Mouse (Mus musculus) layer of hippocampus, postnatal 25 days (tissue): ENCODE results near the gene Mansc1. TPM values are rescaled to one million over a fixed set of nuclear protein-coding genes. Genes with fewer than 3 reads are reported as not detected.

Experiments used
- DNase-seq, 2 experiments: peaks; one replicate each; pipeline ENCODE4 v3.0.0; 2022; ENCODE audit warnings: mixed read lengths in 2 of 2, low spot score in 1 of 2; ENCODE audit errors: extremely low spot score in 1 of 2
- total RNA-seq, 2 experiments: library from RNA; stranded (reverse); gene quantifications; 2 replicates each; pipeline ENCODE4 v1.2.3; 2021

Gene Mansc1
- total RNA-seq, 2 experiments from 2014 or later, result 6.9 to 7.9 TPM

DNA sequence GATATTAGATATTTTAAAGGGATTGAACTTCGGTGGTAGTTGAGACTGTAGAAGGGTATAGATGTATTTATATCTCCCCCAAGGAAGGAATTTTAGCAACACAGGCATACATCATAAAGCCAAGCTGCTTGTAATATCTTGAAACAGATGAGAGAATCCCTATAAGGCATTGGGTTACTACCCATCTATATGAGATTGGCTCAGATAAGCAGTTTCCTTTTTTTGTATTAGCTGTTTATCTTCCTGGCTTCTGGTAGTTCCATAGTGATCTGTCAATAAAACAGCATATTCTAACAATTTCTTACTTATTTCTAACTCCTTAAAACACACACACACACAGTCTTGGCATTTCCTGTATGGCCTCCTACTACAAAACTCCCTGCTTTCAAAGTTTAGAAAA is 7.6 kb upstream of the Mansc1 start:
- no peak for DNase-seq

DNA sequence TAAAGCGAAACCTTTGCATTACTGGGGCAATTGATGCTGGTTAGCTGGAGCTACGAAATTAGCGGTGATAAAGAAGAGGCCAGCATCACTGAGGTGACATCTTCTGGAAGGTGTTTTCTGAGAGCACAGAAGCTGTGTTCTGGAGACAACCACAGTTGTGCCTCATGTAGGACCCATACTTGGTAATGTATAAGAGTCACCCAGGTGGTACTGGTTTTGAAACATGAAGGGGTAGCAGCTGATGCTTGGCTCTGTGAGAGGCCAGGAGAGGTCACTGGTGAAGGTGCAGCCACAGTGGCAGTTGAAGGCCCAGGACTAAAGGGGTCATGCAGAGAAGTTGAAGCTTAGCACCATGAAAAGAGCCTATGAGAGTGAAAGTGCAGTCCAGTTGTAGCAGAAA is 6.9 kb upstream of the Mansc1 start, which contains the start of gene Borcs5:
TSS of gene Borcs5 (plus strand) at position 301 of the 400 bp plus-strand sequence.
- no peak for DNase-seq

DNA sequence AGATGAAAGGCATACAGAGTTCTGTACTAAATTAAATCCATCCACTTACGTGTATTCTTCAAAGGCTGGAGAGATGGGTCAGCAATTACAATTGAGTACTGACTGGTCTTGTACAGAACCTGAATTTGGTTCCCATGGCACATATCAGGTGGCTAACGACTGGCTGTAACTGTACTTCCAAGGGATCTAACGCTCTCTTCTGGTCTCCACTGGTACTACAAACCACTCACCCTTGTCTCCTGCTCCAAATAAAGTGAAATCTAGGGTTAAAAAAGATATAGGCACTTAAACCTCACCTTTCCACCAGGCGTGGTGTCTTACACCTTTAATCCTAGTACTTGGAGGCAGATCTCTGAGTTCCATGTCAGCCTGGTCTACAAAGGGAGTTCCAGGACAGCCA is 4.2 kb upstream of the Mansc1 start:
- no peak for DNase-seq

DNA sequence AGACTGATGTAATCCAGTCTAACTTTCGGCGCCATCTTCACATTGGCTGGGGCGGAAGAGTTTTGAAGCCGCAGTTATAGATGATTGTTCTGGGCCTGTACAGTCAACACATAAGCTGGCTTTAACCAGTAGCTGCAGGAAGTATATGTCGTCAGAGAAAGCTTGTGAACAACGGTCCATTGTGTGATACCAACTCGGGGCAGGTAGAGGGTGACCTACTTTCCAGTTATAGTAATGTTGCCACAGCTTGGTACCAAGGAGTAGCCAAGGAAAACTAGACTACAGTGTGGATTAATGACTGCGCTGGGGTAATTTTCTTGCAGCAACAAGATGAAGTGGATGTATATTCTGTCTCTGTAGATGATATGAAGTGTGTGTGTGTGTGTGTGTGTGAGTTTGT is 1.3 kb upstream of the Mansc1 start:
- no peak for DNase-seq

DNA sequence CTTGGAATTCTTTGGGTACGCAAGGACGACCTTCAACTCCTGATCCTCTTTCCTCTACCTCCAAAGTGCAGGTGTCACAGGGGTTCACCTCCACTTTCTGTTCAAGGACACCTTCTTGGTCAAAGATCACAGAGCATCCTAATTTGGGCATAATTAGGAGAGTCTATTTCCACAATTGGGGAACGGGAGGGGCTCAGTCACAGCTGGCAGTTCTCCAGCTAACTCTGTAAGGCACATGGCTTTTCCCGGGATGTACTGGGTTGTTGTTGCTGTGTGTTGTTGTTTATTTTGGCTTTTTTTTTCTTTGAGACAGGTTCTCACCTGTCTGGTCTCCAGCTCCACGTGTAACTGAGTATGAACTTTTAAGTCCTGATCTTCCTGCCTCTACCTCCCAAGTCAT is 468 bp upstream of the Mansc1 start:
- DNase-seq, result no peak

DNA sequence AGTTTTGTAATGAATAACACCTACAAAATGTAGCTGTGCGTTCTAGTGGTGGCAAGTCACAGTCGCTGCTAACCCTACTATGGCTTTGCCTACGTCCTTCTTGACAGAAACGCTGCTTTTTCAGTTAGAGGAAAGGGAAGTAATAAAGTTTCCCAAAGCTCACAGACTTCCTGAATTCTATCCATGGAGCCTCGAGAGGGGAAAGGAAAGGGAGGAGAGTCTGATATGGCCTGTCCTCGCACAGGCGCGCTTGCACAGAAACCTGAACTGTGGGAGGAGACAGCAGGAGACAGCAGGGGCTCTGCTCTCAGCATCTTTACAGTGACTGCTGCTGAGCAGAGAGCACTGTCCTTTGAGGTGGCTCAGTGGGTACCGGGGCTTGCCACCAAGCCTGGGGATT is 1.8 kb downstream of the Mansc1 start:
- DNase-seq, result no peak

DNA sequence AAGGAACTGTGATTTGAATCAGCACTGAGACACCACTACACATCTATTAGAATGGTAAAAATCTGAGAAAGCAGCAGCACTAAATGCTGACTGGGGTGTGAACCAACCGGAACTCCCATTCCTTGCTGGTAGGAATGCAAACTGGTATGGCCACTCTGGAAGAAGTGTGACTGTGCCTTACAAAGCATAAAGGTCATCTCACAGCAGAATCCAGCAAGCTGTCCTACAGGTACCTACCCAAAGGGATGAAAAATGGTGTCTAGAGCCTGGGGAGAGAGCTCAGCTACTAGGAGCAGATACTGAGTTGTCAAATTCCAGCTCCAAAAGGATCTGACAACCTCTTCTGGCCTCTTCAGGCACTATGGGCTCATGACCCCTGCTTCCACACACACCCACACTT is 5.7 kb downstream of the Mansc1 start:
- no peak for DNase-seq

DNA sequence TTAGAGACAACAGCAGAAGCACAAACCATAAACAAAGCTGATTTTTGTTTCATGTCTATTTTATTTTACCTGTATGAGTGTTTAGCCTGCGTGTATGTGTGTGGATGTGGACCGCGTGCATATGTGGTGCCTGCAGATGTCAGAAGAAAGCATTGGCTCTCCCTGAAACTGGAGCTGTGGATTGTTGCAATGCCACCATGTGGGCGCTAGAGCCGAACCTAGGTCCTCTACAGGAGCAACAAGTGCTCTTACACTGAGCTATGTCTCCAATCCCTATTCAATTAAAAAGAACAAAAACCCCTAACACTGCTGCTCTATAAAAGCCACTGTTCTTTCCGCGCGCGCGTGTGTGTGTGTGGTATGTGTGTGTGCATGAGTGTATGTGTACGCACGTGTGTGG is 6.9 kb downstream of the Mansc1 start:
- no peak for DNase-seq

DNA sequence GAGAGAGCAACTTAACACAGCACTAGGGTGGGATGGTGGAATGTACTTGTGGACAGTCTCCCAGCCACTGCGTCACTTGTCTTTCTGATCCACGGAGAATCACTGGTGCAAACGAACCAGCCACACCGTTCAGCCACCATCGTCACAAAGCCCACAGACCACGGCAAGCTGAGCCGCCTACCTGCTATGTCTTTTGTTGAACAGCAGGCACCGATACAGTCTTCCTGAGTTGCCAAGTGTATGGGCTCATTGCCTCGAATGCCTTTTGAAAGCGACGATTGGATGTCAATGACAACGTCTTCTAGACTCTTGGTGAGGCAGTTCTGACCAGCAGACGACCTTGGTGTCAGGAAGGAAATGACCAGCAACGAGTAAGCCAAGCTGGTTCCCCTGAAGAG is 10.7 kb downstream of the Mansc1 start:
- DNase-seq, result no peak

DNA sequence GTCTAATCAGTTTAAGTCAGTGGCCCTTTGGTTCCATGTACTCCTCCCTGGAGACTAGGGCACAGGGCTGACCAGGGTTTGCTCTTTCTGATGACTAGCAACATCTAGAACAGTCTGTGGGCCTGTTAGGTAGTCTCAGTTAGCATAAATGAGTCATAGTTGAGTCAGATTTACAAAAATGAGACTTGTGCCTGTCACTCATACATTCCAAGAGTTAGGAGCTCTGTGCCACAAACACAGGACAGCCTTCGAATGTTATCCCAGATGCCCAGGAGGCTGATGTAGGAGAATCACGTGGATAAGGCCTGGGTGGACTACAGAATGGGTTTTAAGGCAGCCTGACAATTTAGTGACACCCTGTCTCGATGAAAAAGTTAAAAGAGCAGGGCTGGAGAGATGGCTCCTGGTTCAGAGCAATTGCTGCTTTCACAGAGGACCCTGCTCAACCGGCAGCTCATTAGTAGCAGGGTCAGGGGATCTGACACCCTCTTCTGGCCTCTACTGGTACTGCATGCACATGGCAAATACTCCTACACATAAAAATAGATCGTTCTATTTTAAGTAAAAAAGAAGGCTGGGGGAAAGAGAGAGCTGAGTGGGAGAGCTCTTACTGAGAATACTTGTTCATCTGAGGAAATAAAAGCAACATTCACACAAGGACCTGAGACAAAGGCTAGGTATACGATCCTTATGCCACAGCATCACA is 11.3 kb downstream of the Mansc1 start:
- peak; percentile 58 to 72 for DNase-seq

DNA sequence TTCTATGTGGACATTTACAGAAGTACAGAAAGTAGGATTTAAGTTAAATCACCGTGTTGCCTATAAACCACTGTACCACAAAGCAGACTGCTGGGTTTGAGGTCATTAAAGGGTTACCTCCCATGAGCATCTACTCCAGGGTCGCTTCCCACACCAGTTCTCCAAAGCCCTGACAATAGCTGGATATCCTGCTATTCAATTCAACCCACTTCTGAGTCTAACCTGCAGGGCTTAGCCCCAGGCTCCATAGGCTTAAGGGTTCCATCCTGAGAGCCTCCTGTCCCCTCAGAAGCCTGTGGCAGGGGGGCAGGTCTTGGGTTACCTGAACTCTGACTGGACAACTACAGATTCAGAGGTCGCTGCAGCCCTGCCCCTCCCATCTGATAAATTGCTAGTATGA is 12.2 kb downstream of the Mansc1 start:
- no peak for DNase-seq

DNA sequence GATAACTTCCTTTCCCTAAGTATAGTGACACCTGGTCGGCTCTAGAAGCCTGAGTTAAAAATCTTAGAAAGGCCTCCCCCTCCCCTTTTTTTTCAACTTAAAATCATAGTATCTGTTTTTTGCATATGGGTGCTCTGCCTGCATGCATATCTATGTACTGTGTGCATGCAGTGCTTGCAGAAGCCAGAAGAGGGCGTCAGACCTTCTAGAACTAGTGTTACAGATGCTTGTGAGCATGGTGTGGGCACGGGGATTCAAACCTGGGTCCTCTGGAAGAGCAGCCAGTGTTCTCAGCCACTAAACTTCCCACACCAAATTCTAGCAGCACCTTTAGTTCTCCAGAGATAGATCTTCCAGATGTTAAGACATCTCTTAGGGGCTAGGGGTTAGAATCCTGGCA is 14.7 kb downstream of the Mansc1 start:
- DNase-seq, result no peak

DNA sequence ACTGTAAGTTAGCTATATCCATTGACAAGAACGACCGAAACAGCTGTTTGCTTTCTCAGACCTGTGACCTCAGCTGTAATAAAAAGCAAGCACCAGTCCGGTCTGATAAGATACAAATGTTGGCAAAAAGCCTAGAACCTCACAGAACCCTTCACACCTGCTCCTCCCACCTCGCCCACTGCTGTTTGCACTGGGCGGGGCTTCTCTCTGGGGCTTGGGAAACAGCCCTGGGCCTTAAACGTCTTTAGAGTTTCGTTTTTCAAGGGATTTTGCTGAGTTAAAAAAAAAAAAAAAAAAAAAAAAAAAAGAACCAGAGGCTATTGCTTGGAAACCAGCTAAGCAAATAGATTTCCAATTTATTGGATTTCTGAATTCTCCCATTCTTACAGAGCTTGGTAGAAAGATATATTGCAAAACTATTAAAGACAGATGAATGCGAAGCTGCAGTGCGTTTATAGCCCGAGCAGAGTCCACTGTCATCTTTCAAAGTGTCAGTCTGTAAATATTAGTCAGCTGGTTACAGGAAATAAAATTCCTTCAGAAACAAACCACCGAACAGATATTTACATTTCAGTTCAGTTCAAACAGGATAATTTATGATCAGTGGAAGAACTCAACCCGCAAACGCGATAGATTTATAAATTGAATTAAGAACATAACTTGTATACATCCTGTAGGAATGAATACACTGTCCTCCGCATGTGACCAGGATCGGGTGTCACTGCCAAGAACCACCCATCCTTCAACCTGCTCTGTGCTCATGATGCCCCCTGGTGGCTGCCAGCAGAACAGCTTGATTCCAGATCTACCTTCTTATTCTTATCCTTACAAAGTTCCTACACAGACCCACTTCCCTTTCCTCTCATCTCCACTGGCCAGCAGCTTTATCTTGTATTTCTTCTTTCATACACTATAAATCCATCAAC is 17.3 kb downstream of the Mansc1 start:
- DNase-seq, result peak; percentile 75 to 93

DNA sequence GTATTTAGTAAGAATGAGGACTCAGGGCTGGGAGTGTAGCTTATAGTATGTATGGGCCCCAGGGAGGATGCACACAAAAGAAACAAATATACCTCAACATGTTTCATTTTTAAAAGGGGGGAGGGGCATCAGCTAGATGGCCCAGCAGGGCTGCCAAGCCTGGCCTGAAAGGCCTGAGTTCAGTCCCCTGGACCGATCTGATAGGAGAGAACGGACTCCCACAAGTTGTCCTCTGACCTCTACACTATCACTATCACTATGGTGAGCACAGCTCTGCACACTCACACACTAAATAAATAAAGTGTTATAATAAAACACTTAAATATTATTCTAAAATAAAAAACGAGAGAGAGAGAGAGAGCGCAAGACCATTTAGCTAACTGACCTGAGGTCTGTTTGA is 18.0 kb downstream of the Mansc1 start:
- DNase-seq, result no peak

DNA sequence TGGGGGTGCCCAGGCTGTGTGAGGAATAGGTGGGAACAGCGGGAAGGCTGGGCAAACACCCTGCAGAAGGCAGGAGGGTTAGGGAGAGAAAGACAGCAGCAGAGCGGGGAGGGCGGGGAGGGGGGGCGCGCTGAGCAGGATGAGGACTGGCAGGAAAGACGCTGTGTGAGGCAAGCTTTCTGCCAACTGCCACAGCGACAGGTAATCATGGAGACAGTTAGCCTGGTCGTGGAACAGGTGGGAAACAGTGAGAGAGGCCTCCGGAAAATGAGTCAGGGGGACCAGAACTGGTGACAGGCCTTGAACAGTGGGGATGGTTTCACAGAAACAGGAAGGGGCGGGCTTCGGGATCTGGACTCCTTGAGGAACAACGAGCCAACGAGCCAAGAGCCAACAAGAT is 20.4 kb downstream of the Mansc1 start:
- no peak for DNase-seq

DNA sequence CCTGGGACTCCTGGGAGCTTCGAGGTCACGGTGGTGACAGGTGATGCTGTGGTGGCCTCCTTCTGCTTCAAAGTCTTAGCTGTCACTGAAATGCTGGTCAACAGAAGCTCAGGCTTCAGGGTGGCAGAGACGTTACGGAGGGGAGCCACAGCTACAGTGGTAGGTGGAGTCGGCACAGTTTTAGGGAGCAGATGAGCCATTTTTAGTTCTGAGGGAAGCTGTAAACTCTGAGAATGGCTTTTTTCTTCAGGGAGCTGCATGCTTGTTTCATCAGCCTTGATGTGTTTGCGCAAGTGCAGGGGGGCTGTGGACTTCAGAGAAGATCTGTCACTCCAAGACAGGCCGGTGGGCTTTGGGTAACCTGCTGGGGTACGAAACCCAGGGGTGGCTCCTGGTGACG is 21.9 kb downstream of the Mansc1 start:
- DNase-seq, result no peak

DNA sequence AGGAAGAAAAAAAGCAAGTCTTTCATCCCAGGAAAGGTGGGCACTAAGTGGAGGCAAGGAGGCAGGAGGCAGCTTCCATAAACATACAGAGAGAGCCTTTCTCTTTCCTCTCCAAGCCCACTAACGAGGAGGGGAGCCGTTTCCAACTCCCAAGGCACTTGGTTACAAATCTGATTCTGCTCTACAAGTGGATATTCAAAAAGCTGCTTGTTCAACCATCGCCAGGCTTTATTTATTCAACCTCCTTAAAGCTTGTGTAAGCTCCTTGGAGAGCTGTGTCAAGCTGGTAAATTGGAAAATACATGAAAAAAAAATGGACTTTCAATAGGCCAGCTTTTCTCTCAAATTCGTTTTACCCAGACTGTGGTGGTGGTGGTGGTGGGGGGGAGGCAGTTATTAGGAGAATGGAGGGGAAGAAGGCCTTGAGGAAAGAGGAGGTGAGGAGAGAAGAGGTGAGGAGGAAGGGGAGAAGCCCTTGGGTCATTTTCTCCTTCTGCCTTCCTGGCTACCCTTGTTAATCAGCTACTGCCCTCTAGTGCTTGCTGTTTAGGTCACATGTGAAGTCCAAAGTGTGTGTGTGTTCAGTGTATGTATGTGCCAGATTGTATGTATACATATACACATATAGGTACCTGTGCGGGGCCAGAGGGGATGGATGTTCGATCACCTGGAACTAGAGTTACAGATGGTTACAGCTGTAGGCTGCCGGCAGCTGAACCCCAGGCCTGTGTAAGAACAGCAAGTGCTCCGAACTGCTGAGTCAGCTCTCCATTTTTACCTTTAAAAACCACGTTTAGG is 25.1 kb downstream of the Mansc1 start:
- DNase-seq, result no peak

DNA sequence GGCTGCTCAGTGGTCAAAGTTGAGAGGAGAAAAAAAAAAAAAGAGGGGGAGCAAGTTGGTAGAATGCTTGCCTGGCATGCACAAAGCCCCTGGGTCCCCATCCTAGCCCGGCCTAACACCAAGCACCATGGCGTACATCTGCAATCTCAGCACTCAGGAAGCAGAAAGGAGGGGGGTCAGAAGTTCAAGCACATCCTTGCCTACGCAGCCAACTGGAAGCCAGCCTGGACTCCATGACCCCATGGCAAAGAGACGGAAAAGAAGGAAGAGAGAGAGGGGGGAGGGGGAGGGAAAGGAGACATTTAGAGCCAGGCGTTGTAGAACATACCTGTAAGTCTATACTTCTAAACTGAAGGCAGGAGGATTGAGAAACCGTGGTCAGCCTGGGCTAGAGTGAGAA is 25.7 kb downstream of the Mansc1 start:
- no peak for DNase-seq

DNA sequence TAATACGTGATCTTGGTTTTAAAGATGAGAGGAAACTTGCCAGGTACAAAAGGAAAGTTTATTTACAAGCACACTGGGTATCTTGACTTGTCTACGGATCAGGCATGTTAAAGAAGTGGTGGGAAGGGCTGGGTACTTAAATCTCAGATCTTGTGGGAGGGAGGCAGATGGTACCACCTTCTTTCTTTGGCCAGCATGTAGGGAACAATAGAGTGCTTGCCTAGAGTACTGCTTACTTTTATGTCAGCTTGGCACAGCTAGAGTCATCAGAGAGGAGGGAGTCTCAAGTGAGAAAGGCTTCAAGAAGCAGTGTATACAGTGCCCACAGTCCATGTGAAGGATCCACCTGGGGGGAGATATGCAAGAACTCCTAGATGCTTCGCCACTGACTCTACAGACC is 27.1 kb downstream of the Mansc1 start:
- no peak for DNase-seq

DNA sequence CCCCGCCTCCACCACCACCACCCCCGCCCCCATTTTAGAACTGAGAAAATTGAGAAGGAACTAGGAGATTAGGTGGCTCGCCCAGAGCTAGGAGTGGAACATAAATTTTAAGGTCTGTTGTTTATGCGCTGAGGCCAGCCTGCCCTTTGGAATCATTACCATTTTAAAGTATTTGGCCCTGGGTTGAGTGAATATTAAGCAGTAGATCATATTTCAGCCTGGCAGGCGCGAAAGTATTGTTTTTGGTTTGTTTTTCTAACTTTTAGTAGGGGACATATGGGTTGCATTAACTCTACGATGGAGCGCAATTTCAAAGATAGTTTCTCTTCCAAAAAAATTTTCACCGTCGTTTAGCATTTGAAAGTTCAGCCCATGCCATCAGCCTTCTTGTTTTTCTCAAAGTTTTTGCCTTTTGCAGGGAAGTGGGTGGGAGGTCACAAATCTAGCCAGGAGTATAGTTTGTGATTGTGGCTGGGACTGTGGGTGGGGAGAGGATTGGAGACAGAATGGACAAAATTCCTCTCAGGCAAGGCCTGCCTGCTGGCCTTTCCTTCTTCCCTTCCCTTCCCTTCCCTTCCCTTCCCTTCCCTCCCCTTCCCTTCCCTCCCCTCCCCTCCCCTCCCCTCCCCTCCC is 29.8 kb downstream of the Mansc1 start:
- DNase-seq, result no peak

DNA sequence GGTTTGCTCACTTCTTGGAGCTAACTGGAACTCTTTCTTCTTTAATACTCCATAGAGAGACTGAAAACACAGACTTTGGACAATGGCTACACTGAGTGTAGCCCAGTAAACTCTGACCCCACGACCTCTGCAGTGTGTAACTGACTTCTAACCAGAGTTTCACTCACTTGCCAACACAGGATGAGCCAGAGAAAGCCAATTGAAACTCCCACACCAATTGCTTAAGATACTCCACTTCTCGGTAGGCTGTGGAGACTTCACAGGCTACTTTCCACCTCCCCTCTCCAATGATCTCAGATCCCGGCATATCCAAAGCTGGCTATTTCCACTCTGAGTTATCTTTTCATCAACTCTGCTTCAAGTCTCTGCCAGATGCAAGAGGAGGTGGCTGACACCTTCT is 30.5 kb downstream of the Mansc1 start:
- DNase-seq, result no peak
